9 mouse cellular contexts compared by ENCODE assay signal in genomic region chr7:63345671-63346392, GRCm38 (mm10).
DNase-seq lines count a peak whose midpoint lies in the region; ATAC-seq and TF ChIP-seq lines count a peak whose summit lies in the region.
"Had no signal": no experiment of that assay in that cellular context is flagged by ENCODE, and none has a peak within 500 bp of the region (broad histone marks: within the 10 kb centered on the region; RNA-seq: fewer than 3 reads in every experiment).

No protein-coding gene starts in this region.

- no peaks in the 10 kb centered on the region for H3K36me3 ChIP-seq in kidney, embryonic 16.5 days (ENCODE audit: insufficient read depth, low read length)
- no peaks in the 10 kb centered on the region for H3K36me3 ChIP-seq in embryonic facial prominence, embryonic 14.5 days (ENCODE audit: control insufficient read depth, insufficient read depth, low read length)
- no peaks in the 10 kb centered on the region for H3K36me3 ChIP-seq in kidney, postnatal 0 days (ENCODE audit: insufficient read depth, low read length)
- no peaks in the 10 kb centered on the region for H3K36me3 ChIP-seq in limb, embryonic 14.5 days (ENCODE audit: control insufficient read depth, insufficient read depth, low read length)
- H3K36me3 ChIP-seq: limb, embryonic 15.5 days had no signal

- H3K9me3 ChIP-seq in kidney, embryonic 16.5 days (ENCODE audit: low read length) = no peaks in the 10 kb centered on the region
- H3K9me3 ChIP-seq in embryonic facial prominence, embryonic 14.5 days (ENCODE audit: control insufficient read depth, low read length) = no peaks in the 10 kb centered on the region
- H3K9me3 ChIP-seq in kidney, postnatal 0 days (replicated peaks; ENCODE audit: low read length) = no peaks in the 10 kb centered on the region
- no peaks in the 10 kb centered on the region for H3K9me3 ChIP-seq in limb, embryonic 14.5 days (ENCODE audit: control insufficient read depth, low read length)
- H3K9me3 ChIP-seq: limb, embryonic 15.5 days had no signal

- H3K4me2 ChIP-seq in kidney, embryonic 16.5 days (replicated peaks; ENCODE audit: low read depth, low read length) = no peak overlapping the region
- H3K4me2 ChIP-seq in embryonic facial prominence, embryonic 14.5 days (ENCODE audit: low read depth, low read length) = no peak overlapping the region
- no peak overlapping the region for H3K4me2 ChIP-seq in kidney, postnatal 0 days (ENCODE audit: low read length)
- no peak overlapping the region for H3K4me2 ChIP-seq in limb, embryonic 14.5 days (replicated peaks; ENCODE audit: low read depth, low read length, severe bottlenecking)
- H3K4me2 ChIP-seq: limb, embryonic 15.5 days had no signal

- no peaks in the 10 kb centered on the region for H3K27me3 ChIP-seq in kidney, embryonic 16.5 days (ENCODE audit: insufficient read depth, low read length)
- H3K27me3 ChIP-seq in embryonic facial prominence, embryonic 14.5 days (replicated peaks; ENCODE audit: control insufficient read depth, insufficient read depth, low read length) = no peaks in the 10 kb centered on the region
- no peaks in the 10 kb centered on the region for H3K27me3 ChIP-seq in kidney, postnatal 0 days (ENCODE audit: insufficient read depth, low read length)
- H3K27me3 ChIP-seq in limb, embryonic 14.5 days (ENCODE audit: control insufficient read depth, insufficient read depth, low read length) = no peaks in the 10 kb centered on the region
- H3K27me3 ChIP-seq: limb, embryonic 15.5 days had no signal

- H3K27ac ChIP-seq in kidney, embryonic 16.5 days (ENCODE audit: low read length) = no peak overlapping the region
- no peak overlapping the region for H3K27ac ChIP-seq in embryonic facial prominence, embryonic 14.5 days (replicated peaks; ENCODE audit: low read depth, low read length)
- H3K27ac ChIP-seq in kidney, postnatal 0 days = no peak overlapping the region
- H3K27ac ChIP-seq in limb, embryonic 14.5 days (replicated peaks; ENCODE audit: low read depth, low read length) = no peak overlapping the region
- H3K27ac ChIP-seq: limb, embryonic 15.5 days had no signal

- H3K4me1 ChIP-seq in kidney, embryonic 16.5 days (ENCODE audit: insufficient read depth, low read length) = no peaks in the 10 kb centered on the region
- no peaks in the 10 kb centered on the region for H3K4me1 ChIP-seq in embryonic facial prominence, embryonic 14.5 days (ENCODE audit: control insufficient read depth, insufficient read depth, low read length)
- no peaks in the 10 kb centered on the region for H3K4me1 ChIP-seq in kidney, postnatal 0 days (replicated peaks; ENCODE audit: insufficient read depth, low read length)
- no peaks in the 10 kb centered on the region for H3K4me1 ChIP-seq in limb, embryonic 14.5 days (ENCODE audit: control insufficient read depth, insufficient read depth, low read length)
- H3K4me1 ChIP-seq: limb, embryonic 15.5 days had no signal

- peak; percentile 29 for DNase-seq in kidney, adult 18-20 months
- peak; percentile 78 for DNase-seq in adrenal gland, postnatal 10 days
- peak; percentile 40 for DNase-seq in embryonic facial prominence, embryonic 14.5 days (ENCODE audit: low spot score)
- peak; percentile 26 for DNase-seq in kidney, postnatal 0 days (ENCODE audit: low spot score)
- peak; percentile 23 for DNase-seq in limb, embryonic 14.5 days (ENCODE audit: low spot score)
- DNase-seq in right cerebral cortex, postnatal 36 days (ENCODE audit: low spot score in 2 of 2) = peak; percentile 89 to 94

- ATAC-seq in kidney, embryonic 16.5 days (ENCODE audit: low FRiP score, low TSS enrichment) = no peak
- ATAC-seq in embryonic facial prominence, embryonic 14.5 days (ENCODE audit: low read depth) = no peak
- ATAC-seq in kidney, postnatal 0 days (replicated peaks; ENCODE audit: low FRiP score, low read depth) = no peak
- ATAC-seq in limb, embryonic 14.5 days (ENCODE audit: low FRiP score, low read depth) = no peak
- no peak for ATAC-seq in monocyte, adult 5-6 weeks (replicated peaks; ENCODE audit: insufficient number of reproducible peaks, low FRiP score, low TSS enrichment, poor library complexity, severe bottlenecking)

- no peak for TF ChIP-seq POLR2A in limb, embryonic 14.5 days (IDR thresholded peaks at IDR 0.05; ENCODE audit: borderline replicate concordance, extremely low read depth, insufficient read depth, insufficient read length)

- 31% methylated on average over 11 of the region's 11 CpGs for WGBS in kidney, embryonic 16.5 days
- 38% methylated on average over 11 of the region's 11 CpGs for WGBS in embryonic facial prominence, embryonic 14.5 days
- 36% methylated on average over 11 of the region's 11 CpGs for WGBS in kidney, postnatal 0 days
- 37% methylated on average over 11 of the region's 11 CpGs for WGBS in limb, embryonic 14.5 days

- TF ChIP-seq CTCF in kidney, postnatal 0 days (IDR thresholded peaks at IDR 0.05; ENCODE audit: low read depth) = peak; percentile 62

- H3K9ac ChIP-seq in kidney, embryonic 16.5 days (replicated peaks; ENCODE audit: low read length) = no peak overlapping the region
- no peak overlapping the region for H3K9ac ChIP-seq in embryonic facial prominence, embryonic 14.5 days (ENCODE audit: low read depth, low read length)
- H3K9ac ChIP-seq in kidney, postnatal 0 days (ENCODE audit: low read depth, low read length) = no peak overlapping the region
- no peak overlapping the region for H3K9ac ChIP-seq in limb, embryonic 14.5 days (ENCODE audit: low read depth, low read length, severe bottlenecking)
- H3K9ac ChIP-seq: limb, embryonic 15.5 days had no signal

- no peak overlapping the region for H3K4me3 ChIP-seq in kidney, embryonic 16.5 days (ENCODE audit: low read length)
- no peak overlapping the region for H3K4me3 ChIP-seq in embryonic facial prominence, embryonic 14.5 days (ENCODE audit: low read depth, low read length)
- H3K4me3 ChIP-seq in kidney, postnatal 0 days (replicated peaks; ENCODE audit: low read depth, low read length) = no peak overlapping the region
- H3K4me3 ChIP-seq in limb, embryonic 14.5 days (replicated peaks; ENCODE audit: low read length) = no peak overlapping the region
- H3K4me3 ChIP-seq: limb, embryonic 15.5 days had no signal

Comparison
In these comparisons a context has a peak if more than half of its experiments do, and no peak if none do; other contexts are left out.
1. DNase-seq: peak in every context shown above with its lines; median percentile 92 in right cerebral cortex, postnatal 36 days; 78 in adrenal gland, postnatal 10 days; 40 in embryonic facial prominence, embryonic 14.5 days; 29 in kidney, adult 18-20 months; 26 in kidney, postnatal 0 days; 23 in limb, embryonic 14.5 days.